Mouse (Mus musculus): Measurements from ENCODE around the gene 4833439L19Rik.

The 4833439L19Rik gene

GRCm38 (mm10) chr13:54582126-54582525, 16.9 kb upstream of the 4833439L19Rik start:
- DNase-seq (ENCODE audit: low spot score in 2 of 2): no peak

- DNase-seq (ENCODE audit: low spot score in 2 of 2): no peak
Measured at GRCm38 (mm10) chr13:54581385-54581784, 16.1 kb upstream of the 4833439L19Rik start.

- DNase-seq (ENCODE audit: low spot score in 2 of 2): no peak
Measured at GRCm38 (mm10) chr13:54577652-54578507, 12.6 kb upstream of the 4833439L19Rik start.

- DNase-seq (ENCODE audit: low spot score in 2 of 2): no peak
Measured at GRCm38 (mm10) chr13:54575489-54575888, 10.3 kb upstream of the 4833439L19Rik start.

DNA sequence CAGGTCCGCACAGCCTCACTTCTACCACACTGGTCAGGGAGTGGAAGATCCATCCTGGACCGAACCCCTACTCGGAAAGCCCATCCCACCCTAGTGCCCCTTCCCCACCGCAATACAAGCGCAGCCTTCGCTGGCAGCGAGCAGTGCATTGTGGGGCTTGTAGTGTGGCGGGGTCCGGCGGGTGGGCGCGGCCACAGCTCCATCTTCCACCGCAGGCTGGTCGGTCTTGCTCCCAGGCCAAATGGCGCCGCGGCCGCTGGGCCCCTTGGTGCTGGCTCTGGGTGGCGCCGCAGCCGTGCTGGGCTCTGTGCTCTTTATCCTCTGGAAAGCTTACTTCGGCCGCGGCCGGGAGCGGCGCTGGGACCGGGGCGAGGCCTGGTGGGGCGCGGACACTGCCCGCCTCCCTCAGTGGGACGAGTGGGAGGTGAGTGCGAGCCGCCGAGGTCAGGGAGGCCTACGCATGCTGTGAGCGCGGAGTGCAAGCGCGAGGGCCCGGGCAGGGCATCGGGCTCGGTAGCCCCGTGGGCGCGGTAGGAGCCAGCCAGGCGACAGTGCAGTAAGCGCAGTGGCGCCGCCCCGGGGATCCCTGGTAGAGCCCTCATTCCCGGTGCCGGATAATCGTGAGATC, 9.7 kb upstream of the 4833439L19Rik start, which contains the start of gene Arl10:
Arl10 (plus strand) TSS at position 162 of the 628 bp plus-strand sequence.
- peak; percentile 38 to 58 for DNase-seq (ENCODE audit: low spot score in 2 of 2)

DNA sequence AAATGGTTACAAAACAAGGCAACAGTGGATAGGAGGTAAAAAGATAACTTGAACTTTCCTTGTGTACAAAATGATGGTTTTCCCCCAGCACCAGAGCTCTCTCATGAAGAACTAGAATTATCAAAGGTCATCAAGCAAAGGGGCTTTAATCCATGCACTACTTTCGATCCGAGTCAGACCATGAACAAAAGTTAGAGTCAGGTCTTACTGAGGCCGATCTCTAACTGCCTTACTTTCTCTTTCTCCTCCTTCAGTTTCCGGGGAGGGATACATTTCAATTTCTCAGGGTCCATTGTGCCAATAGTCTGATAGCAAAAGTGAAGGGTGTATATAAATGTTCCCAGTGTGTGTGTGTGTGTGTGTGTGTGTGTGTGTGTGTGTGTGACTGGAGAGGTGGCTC, 7.4 kb upstream of the 4833439L19Rik start:
- no peak for DNase-seq (ENCODE audit: low spot score in 2 of 2)

- no peak for DNase-seq (ENCODE audit: low spot score in 2 of 2)
Measured at GRCm38 (mm10) chr13:54571637-54572036, 6.4 kb upstream of the 4833439L19Rik start.

- no peak for DNase-seq (ENCODE audit: low spot score in 2 of 2)
Measured at GRCm38 (mm10) chr13:54570736-54571135, 5.5 kb upstream of the 4833439L19Rik start.

DNA sequence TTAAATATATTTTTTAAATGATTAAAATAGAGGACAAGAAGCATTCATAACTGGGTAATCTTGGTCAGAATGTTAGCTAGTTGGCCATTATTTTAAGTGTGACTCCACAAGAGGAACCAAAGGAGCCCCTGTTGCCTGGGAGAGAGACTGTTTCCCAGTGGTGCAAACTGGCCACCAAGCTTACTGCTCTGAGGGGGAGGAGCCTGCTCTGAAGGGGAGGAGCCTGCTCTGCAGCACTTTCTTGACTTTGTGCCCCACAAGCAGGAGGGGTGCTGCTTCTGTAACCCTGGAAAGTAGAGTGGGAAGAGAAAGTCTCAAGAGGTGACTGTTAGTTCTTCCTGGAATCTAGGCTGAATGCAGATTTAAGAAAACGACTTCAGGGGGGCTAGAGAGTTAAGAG, 4.0 kb upstream of the 4833439L19Rik start:
- no peak for DNase-seq (ENCODE audit: low spot score in 2 of 2)

- no peak for DNase-seq (ENCODE audit: low spot score in 2 of 2)
Measured at GRCm38 (mm10) chr13:54568380-54568779, 3.1 kb upstream of the 4833439L19Rik start.

- DNase-seq (ENCODE audit: low spot score in 2 of 2): no peak
Measured at GRCm38 (mm10) chr13:54565594-54566345, 535 bp upstream of the 4833439L19Rik start.

DNA sequence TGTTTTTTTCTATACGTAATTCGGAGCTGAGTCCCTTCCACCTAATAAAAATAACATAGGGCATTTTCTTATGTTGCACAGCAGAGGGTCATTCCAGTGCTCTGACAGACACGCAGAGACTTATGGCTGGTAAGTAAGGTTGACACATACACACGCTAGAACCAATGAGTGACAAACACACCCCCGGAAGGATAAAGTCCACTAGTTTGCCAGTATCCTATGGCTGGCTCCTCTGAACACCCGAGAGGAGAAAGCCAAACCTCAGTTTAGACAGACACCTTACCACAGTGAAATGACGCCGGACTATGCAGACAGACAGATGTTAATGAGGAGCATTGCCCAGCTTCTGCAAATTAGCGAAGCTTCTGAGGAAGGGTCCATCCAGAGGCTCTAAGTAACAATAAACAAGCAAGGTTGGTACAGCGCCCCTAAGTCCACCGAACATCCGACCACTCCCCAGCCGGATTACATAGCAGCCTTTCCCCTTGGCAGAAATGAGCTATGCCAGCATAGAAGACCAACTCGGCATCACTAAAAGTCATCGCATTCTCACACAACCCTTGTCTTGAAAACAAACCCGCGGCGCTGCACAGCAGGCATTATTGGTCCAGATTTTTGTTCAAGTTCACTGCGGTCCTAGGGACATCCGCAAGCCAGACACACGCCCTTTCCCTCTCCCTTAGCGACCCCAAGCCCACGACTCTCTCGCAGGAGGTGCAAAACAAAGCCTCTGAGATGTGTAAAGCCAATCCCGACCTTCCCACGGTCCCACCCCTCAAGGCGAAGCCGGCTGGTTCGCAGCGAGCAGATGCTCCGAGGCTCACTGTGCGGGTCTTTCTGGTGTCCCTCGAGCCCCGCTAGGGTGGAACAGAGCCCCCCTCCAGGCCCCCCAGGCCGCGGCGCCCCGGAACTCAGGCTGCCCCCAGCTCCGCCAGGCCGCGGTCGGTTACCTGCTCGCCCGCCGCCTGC, 719 bp downstream of the 4833439L19Rik start:
- no peak for DNase-seq (ENCODE audit: low spot score in 2 of 2)

DNA sequence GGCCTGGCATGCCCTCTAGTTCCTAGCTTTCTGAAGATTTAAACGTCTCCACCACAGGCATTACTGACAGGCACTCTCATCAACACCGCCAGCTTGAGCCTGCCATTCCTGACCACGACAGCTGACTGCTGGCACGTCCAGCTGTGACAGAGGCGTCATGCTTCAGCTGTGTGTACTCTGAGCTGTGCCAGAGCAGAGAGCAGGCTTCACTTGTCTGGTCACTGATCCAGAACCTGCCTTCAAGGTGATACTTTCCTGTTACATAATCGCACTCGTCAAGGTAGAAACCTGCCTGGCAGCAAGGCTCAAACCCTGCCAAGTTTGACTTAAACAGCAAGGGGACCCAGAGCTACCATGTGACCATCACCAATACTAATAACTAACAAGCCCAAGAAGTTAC, 2.7 kb downstream of the 4833439L19Rik start:
- no peak for DNase-seq (ENCODE audit: low spot score in 2 of 2)

DNA sequence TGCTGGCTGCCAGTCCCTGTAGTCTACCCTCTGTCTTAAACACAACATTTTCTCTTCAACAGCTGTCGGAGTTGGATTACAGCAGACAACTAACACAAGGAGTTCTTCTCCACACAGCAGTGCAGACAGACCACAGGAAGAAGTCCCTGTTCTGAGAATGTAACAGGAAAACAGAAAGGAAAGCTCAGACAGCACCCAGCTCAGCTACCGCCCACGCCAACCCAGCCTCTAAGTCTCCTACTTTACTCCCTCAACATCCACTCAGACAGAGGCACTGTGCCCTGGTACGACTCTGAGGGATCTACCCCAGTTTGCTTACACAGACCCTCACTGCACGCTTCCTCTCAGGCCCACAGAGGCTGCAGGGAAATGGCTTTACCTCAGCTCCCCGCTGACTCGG, 4.6 kb downstream of the 4833439L19Rik start:
- no peak for DNase-seq (ENCODE audit: low spot score in 2 of 2)

DNA sequence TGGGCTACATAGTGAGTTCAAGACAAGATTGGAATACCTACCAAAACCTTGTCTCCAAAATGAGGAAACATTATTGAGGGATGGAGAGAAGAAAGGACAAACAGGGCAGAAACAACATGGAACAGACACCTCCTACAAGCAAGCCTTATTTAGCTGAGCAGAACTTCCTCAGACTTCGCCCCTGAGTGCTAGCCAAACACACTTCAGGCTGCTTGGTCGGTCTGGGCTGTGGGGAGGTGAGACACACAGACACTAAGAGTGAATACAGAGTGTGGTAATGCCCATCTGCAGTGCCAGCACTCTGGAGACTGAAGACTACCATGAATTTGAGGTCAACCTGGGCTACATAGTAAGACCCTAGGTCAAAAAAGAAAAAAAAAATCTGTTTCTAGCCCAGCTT, 5.6 kb downstream of the 4833439L19Rik start:
- DNase-seq (ENCODE audit: low spot score in 2 of 2): no peak

DNA sequence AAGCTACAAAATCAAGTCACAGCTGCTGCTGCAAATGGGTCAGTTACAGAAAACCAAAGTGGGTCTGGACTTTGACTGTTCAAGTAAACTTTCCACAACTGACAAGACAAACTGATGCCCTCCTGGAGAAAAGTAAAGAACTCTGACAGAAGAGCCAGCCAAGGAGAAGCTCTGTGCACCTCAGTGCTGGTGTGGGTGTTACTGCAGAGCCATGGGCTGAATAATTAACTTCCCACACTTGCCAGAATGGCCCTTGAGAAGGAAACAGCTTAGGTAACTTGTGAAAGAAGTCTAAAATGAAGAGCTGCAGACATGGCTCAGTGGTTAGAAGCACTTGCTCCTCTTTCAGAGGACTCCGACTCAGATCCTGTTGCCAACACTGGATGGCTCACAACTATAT, 7.6 kb downstream of the 4833439L19Rik start:
- DNase-seq (ENCODE audit: low spot score in 2 of 2): no peak

DNA sequence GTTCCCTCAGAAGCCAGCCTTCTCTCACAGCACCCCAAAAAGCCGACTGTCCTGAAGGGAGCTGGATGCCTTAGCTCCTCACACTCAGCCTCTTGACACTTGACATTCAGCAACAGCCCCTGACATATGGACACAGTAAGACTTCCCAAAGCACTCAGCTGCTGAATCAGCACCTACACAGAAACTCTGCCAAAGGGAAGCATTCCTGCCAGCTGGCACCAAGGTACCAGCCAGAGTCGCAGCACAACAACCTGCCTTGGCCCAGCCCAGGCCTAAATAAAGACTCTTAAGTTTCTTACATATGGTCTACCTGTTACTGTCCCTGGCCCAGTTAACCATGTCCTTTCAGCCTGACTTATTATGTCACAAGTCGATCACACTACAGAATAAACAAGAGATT, 8.4 kb downstream of the 4833439L19Rik start:
- DNase-seq (ENCODE audit: low spot score in 2 of 2): no peak

DNA sequence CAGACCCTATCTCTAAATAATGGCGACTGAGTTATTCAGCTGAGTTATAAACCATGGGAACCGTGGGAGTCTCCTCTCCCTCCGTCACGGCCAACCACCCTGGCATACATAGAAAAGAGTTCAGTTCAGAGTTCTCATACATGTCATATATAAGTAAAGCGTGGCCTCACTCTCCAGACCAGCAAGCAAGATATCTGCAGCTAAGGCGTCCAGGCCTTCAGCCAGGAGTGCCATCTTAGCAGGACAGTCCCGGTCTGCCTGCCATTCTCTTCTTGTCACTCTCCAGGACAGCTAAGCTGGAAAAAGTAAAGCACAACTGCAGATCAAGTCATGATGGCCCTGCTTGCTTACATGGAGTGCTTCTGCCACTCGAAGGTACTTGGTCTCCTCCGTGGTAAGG, 9.1 kb downstream of the 4833439L19Rik start:
- DNase-seq (ENCODE audit: low spot score in 2 of 2): no peak

GRCm38 (mm10) chr13:54548036-54548435, 17.2 kb downstream of the 4833439L19Rik start:
- no peak for DNase-seq (ENCODE audit: low spot score in 2 of 2)

DNA sequence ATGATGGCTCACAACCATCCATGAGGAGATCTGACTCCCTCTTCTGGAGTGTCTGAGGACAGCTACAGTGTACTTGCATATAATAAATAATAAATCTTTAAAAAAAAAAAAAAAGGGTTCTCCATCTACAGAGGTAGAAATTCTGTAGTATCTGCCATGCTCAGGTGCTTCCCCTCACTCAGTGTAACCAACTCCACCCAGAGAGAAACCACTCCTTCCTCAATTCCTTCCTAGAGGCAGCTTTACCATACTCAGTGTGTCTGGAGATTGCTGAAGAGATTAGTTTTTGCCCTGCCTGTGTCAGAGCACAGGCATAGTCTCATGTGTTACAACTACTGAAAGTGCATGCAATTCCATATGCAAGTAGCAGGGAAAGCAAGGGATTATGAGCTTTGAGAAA, 33.1 kb downstream of the 4833439L19Rik start:
- DNase-seq (ENCODE audit: low spot score in 2 of 2): no peak

- DNase-seq (ENCODE audit: low spot score in 2 of 2): no peak
Measured at GRCm38 (mm10) chr13:54527140-54527539, 38.1 kb downstream of the 4833439L19Rik start.

Data from frontal cortex, postnatal 25 days (tissue).